Mouse (Mus musculus): ENCODE measurements around the gene Zfp799. TPM values are rescaled to one million over a fixed set of nuclear protein-coding genes. Genes with fewer than 3 reads are reported as not detected.

Gene Zfp799
- total RNA-seq, 4 experiments from 2014 or later = 5.6 to 11.0 (median 7.9) TPM

- no peak for DNase-seq (ENCODE audit: low spot score in 2 of 2)
Observed at GRCm38 (mm10) chr17:32787436-32788093, 42.5 kb downstream of the Zfp799 start.

- no peak for DNase-seq (ENCODE audit: low spot score in 2 of 2)
Observed at GRCm38 (mm10) chr17:32786944-32787343, 43.1 kb downstream of the Zfp799 start.

- peak; percentile 16 to 27 for DNase-seq (ENCODE audit: low spot score in 2 of 2)
Observed at GRCm38 (mm10) chr17:32785656-32786055, 44.4 kb downstream of the Zfp799 start.

GRCm38 (mm10) chr17:32777564-32777963 is 52.5 kb downstream of the Zfp799 start:
- DNase-seq (ENCODE audit: low spot score in 2 of 2) = no peak

- DNase-seq (ENCODE audit: low spot score in 2 of 2) = peak; percentile 18 to 31
Observed at GRCm38 (mm10) chr17:32771213-32771612, 58.8 kb downstream of the Zfp799 start.

- no peak for DNase-seq (ENCODE audit: low spot score in 2 of 2)
Observed at GRCm38 (mm10) chr17:32766422-32766821, 63.6 kb downstream of the Zfp799 start.

Other genes starting within 250 kb of the Zfp799 start
- not detected for gene Cyp4f37, start 209.0 kb downstream of the Zfp799 start, total RNA-seq (2022)
- gene Cyp4f40, start 171.4 kb downstream of the Zfp799 start, total RNA-seq (2022) = not detected
- under 1 TPM in 1 of 4 experiments, not detected in 3; 0.13 TPM for gene Cyp4f15, start 144.6 kb downstream of the Zfp799 start, total RNA-seq (2022)
- gene Zfp871, start 42.0 kb downstream of the Zfp799 start, total RNA-seq (2022) = 10 to 100 TPM; 20.6 to 27.2 (median 22.8) TPM
- gene Zfp811, start 20.3 kb downstream of the Zfp799 start, total RNA-seq (2022) = under 1 TPM in 3 of 4 experiments, not detected in 1; 0.13 to 0.24 (median 0.22) TPM
- 1 to 10 TPM; 4.8 to 8.5 (median 8.1) TPM for gene Zfp870, start 61.4 kb upstream of the Zfp799 start, total RNA-seq (2022)
- under 1 TPM in 2 of 4 experiments, not detected in 2; 0.18 to 0.44 TPM for gene Cyp4f14, start 87.1 kb upstream of the Zfp799 start, total RNA-seq (2022)
- gene Cyp4f13, start 117.1 kb upstream of the Zfp799 start, total RNA-seq (2022) = 1 to 10 TPM; 6.3 to 9.3 (median 7.2) TPM
- gene Zfp472, start 135.6 kb upstream of the Zfp799 start, total RNA-seq (2022) = 1 to 10 TPM; 1.1 to 1.7 (median 1.4) TPM
- gene Zfp952, start 162.9 kb upstream of the Zfp799 start, total RNA-seq (2022) = 1 to 10 TPM; 3.7 to 4.0 (median 3.9) TPM
- gene Zfp763, start 203.1 kb upstream of the Zfp799 start, total RNA-seq (2022) = 1 to 10 TPM; 1.8 to 4.8 (median 4.4) TPM
- not detected for gene 4921501E09Rik, start 237.8 kb upstream of the Zfp799 start, total RNA-seq (2022)

Data from gastrocnemius, adult 8-10 months (tissue).